Mouse (Mus musculus): Measurements from ENCODE around the gene Spg20.

GRCm38 (mm10) chr3:55105372-55106023 is 6.4 kb upstream of the Spg20 start:
- TF ChIP-seq CTCF (IDR thresholded peaks at IDR 0.05; ENCODE audit: borderline replicate concordance, control insufficient read depth, extremely low read depth, insufficient read depth, low read length, poor library complexity) (no peak), POLR2A (IDR thresholded peaks at IDR 0.05; ENCODE audit: control insufficient read depth, extremely low read depth, insufficient read depth, low read length, poor library complexity) (no peak)

Measured in thymus, adult 2 months (tissue).